Mouse (Mus musculus): ENCODE data around the gene Nhej1.

- TF ChIP-seq POLR2A (IDR thresholded peaks at IDR 0.05; ENCODE audit: low read depth, low read length), result no peak
- no peak for TF ChIP-seq CTCF (IDR thresholded peaks at IDR 0.05; ENCODE audit: extremely low read depth, insufficient read depth, insufficient read length, insufficient replicate concordance)
Measured at GRCm38 (mm10) chr1:75022216-75022615, 102.8 kb downstream of the Nhej1 start.

All from spleen, adult 2 months (tissue).